Mouse (Mus musculus): ENCODE data around the gene Plekhn1.

Gene Plekhn1

GRCm38 (mm10) chr4:156183747-156184146 lies 50.9 kb downstream of the Plekhn1 start:
- DNase-seq = no peak

GRCm38 (mm10) chr4:156177630-156178029 lies 57.0 kb downstream of the Plekhn1 start:
- no peak for DNase-seq

GRCm38 (mm10) chr4:156171828-156172227 lies 62.8 kb downstream of the Plekhn1 start:
- no peak for DNase-seq

Measured in cerebellum, adult 11 months (tissue).